Mouse (Mus musculus) neural tube, embryonic 11.5 days (tissue): ENCODE results near the gene Mrnip. TPM values are rescaled to one million over a fixed set of nuclear protein-coding genes. Genes with fewer than 3 reads are reported as not detected.

Experiments
- ATAC-seq: fragments of 200-750 bp; cut with Nextera tagmentation; 2 replicates; pipeline ENCODE4 v1.8.0; 2017; ENCODE audit warnings: moderate number of reproducible peaks, mild to moderate bottlenecking, moderate TSS enrichment, moderate library complexity; ENCODE audit not compliant: insufficient read depth, low FRiP score, low TSS enrichment
- DNase-seq: peaks from one replicate; pipeline ENCODE4 v3.0.0-alpha.2; 2015; ENCODE audit warnings: low spot score
- H3K27ac ChIP-seq: fragments of 300-500 bp; sonication (generic); 2 replicates; pipeline ENCODE4 v1.5.1; 2014; ENCODE audit warnings: low read depth, mild to moderate bottlenecking, low read length
- H3K27me3 ChIP-seq: fragments of 300-500 bp; sonication (generic); 2 replicates; pipeline ENCODE4 v1.6.1; 2014; ENCODE audit warnings: mild to moderate bottlenecking, low read length, mixed read lengths; ENCODE audit not compliant: control insufficient read depth, insufficient read depth
- H3K36me3 ChIP-seq: fragments of 300-500 bp; sonication (generic); 2 replicates; pipeline ENCODE4 v1.6.1; 2014; ENCODE audit warnings: mild to moderate bottlenecking, low read length, moderate library complexity, mixed read lengths; ENCODE audit not compliant: control insufficient read depth, insufficient read depth
- H3K4me1 ChIP-seq: fragments of 300-500 bp; sonication (generic); 2 replicates; pipeline ENCODE4 v1.6.1; 2014; ENCODE audit warnings: low read length, mixed read lengths; ENCODE audit not compliant: control insufficient read depth, insufficient read depth
- H3K4me2 ChIP-seq: fragments of 300-500 bp; sonication (generic); 2 replicates; pipeline ENCODE4 v1.6.1; 2014; ENCODE audit warnings: low read depth, mild to moderate bottlenecking, moderate library complexity
- H3K4me3 ChIP-seq: fragments of 300-500 bp; sonication (generic); 2 replicates; pipeline ENCODE4 v1.5.1; 2014; ENCODE audit warnings: low read depth, low read length
- H3K9ac ChIP-seq: fragments of 300-500 bp; sonication (generic); 2 replicates; pipeline ENCODE4 v1.6.1; 2014; ENCODE audit warnings: mild to moderate bottlenecking, low read length
- H3K9me3 ChIP-seq: fragments of 300-500 bp; sonication (generic); 2 replicates; pipeline ENCODE4 v1.6.1; 2016; ENCODE audit warnings: low read length; ENCODE audit not compliant: control insufficient read depth
- WGBS: fragments of 180-500 bp; shearing (Covaris S2); extraction: QIAGEN DNeasy Blood & Tissue Kit; methylation state at CpG from one replicate; pipeline ENCODE4 v1.1.7; 2014; 5-methylcytosine and 5-hydroxymethylcytosine counted together
- polyA plus RNA-seq: library from polyadenylated mRNA; unstranded; fragments of >200 nt; fragmentation: Nextera tagmentation; extraction: Ambion mirVana; gene quantifications from 2 replicates; pipeline ENCODE4 v1.2.1, GENCODE M21; 2014

Mrnip gene
- polyA plus RNA-seq, 1 experiment from 2014 or later = 23.7 TPM

DNA sequence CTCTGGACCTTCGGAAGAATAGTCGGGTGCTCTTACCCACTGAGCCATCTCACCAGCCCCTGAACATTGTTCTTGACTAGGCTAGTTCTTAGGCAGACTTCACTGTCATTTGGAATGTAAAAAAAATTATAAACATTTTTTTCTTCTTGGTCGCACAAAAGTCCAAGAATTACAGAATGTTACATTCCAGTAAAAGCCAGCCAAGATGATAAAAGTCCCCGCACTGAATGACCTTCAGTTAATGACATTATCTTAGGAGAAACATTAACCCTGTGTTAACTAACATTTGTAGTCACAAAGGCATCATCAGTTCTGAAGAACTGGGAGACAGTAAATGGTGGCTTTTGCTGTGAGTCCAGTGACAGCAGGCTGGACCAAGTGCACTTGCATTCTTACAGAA lies 16.1 kb downstream of the Mrnip start:
- ATAC-seq = no peak
- no peaks in the 10 kb centered on the region for H3K4me1 ChIP-seq
- WGBS = 93% methylated on average over 4 of the region's 4 CpGs

DNA sequence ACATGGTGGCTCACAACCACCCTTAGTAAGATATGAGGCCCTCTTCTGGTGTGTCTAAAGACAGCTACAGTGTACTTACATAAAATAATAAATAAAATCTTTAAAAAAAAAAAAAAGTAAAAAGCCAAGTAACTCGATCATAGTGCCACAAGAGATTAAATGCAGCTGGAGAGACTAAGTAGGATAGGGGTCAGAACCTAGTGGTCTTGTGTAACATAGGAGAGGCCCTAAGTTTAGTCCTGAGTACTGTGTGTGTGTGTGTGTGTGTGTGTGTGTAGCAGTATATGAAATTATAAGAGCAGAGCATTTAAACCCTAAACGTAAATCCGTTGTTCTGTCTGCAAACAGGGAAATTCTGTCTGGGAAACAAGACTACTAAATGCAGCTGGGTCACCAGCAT lies 18.0 kb downstream of the Mrnip start:
- no peak overlapping the region for H3K4me3 ChIP-seq
- H3K27ac ChIP-seq = no peak overlapping the region
- no peak overlapping the region for H3K9ac ChIP-seq
- H3K4me2 ChIP-seq = no peak overlapping the region
- no peak for DNase-seq
- 0 out of 2 replicates have a peak, but pooled peaks cover 2% of the 10 kb centered on the region for H3K36me3 ChIP-seq
- no peaks in the 10 kb centered on the region for H3K27me3 ChIP-seq
- no peaks in the 10 kb centered on the region for H3K4me1 ChIP-seq
- no peaks in the 10 kb centered on the region for H3K9me3 ChIP-seq
- no peak for ATAC-seq
- 90% methylated on average over 3 of the region's 3 CpGs for WGBS

More for the DNA sequence above, 16.1 kb downstream of the Mrnip start:
- no peaks in the 10 kb centered on the region for H3K9me3 ChIP-seq
- H3K4me2 ChIP-seq = no peak overlapping the region
- H3K36me3 ChIP-seq = no peaks in the 10 kb centered on the region
- no peak overlapping the region for H3K4me3 ChIP-seq
- no peak overlapping the region for H3K9ac ChIP-seq
- H3K27ac ChIP-seq = no peak overlapping the region
- no peak for DNase-seq
- H3K27me3 ChIP-seq = no peaks in the 10 kb centered on the region

DNA sequence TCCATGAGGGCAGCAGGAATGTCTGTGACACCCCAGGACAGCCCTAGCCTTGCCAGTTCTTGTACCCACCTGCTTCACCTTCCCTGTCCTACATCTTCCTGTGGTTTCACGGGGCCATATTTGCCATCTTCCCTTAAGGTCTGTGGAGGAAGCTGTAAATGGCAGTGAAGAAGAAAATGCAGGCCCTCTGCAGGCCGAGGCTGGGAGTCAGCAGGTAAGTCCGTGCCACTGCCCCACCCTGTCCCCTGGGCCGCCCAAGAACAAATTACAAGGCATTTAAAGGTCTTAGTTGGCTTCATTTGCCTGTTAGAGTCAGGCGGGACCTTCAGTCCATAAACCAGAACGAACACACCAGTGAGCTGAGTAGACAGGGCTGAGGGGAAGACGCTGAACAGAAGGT lies 19.8 kb downstream of the Mrnip start:
- Histone ChIP-seq H3K27me3 (no peaks in the 10 kb centered on the region), H3K36me3 (peaks cover 6% of the 10 kb centered on the region; the same call in 1 of the 2 replicates)
- 80% methylated on average over 7 of the region's 7 CpGs for WGBS

DNA sequence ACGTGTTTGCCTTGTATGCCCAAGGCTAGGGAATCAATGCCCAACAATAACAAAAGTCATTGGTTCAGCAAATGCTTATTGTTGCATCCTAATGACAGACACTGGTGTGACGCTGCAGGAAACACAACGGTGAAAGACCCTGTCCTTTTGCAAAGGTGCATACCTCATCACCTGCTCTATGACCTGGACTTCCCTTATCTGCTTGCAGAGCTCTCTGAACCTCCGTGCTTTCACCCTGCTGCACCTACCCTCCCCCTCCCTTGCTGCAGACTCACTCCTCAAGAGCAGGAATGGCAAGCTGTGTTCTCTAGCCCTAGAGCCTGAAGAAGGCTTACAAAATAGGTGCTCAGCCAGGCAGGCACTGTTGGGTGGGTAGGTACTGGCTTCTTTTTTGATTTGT lies 20.5 kb downstream of the Mrnip start:
- ATAC-seq (no peak), DNase-seq (no peak)
- H3K9me3 ChIP-seq = no peaks in the 10 kb centered on the region
- 80% methylated on average over 4 of the region's 4 CpGs for WGBS
- H3K36me3 ChIP-seq = peaks cover 10% of the 10 kb centered on the region
- H3K4me1 ChIP-seq = no peaks in the 10 kb centered on the region
- H3K27me3 ChIP-seq = no peaks in the 10 kb centered on the region
- H3K9ac ChIP-seq = no peak overlapping the region
- H3K27ac ChIP-seq = no peak overlapping the region
- no peak overlapping the region for H3K4me3 ChIP-seq
- no peak overlapping the region for H3K4me2 ChIP-seq

More for the DNA sequence above, 19.8 kb downstream of the Mrnip start:
- H3K4me2 ChIP-seq = no peak overlapping the region
- H3K4me1 ChIP-seq = no peaks in the 10 kb centered on the region
- H3K9me3 ChIP-seq = no peaks in the 10 kb centered on the region
- no peak for DNase-seq
- ATAC-seq = no peak
- H3K4me3 ChIP-seq = no peak overlapping the region
- H3K27ac ChIP-seq = no peak overlapping the region
- H3K9ac ChIP-seq = no peak overlapping the region

DNA sequence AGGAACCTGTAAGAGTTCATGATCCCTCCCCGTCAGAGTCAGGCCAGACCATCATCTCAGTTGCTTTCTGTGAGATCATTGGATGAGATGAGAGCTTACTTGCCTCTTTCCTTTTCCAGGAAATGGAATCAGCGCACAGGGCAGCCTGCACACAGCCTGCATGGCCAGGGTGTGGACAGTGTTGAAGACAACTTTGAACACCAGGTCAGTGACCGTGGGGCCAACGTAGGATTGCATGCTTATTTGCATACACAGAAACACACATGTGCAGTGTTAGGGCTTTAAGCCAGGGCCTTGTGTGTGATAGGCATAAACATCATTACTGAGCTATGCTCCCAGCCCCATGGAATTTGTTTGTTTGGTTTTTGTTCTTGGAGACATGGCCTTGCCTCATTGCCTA lies 23.3 kb downstream of the Mrnip start:
- Histone ChIP-seq H3K4me2 (no peak overlapping the region), H3K4me3 (no peak overlapping the region), H3K27ac (no peak overlapping the region), H3K27me3 (no peaks in the 10 kb centered on the region), H3K9me3 (no peaks in the 10 kb centered on the region), H3K9ac (no peak overlapping the region), H3K4me1 (no peaks in the 10 kb centered on the region), H3K36me3 (peaks cover 29% of the 10 kb centered on the region)
- ATAC-seq (no peak), DNase-seq (no peak)
- 88% methylated on average over 4 of the region's 4 CpGs for WGBS

DNA sequence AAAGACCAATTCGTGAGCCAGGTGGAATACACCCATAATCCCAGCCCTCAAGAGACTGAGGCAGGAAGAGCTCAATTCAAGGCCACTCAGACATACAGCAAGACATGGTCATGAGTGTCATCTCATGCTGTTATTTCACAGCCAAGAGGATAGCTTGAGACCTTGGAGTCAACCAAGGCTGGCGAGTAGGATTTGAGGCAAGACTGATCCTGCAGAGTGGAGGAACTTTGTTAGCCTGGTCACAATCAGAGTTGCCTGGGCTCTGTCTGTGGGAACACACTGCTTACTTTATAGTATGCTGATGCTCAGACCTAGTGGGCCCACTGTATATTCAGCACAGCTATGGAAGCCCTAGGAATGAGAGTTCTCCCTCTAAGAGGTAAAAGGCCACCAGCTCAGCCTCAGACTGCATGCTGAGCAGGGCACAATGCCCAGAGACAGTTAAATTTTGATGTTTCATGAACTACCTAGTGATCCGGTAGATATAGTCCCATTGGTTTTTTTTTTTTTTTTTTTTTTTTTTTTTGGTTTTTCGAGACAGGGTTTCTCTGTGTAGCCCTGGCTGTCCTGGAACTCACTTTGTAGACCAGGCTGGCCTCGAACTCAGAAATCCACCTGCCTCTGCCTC lies 24.1 kb downstream of the Mrnip start:
- Histone ChIP-seq H3K27me3 (no peaks in the 10 kb centered on the region), H3K9me3 (no peaks in the 10 kb centered on the region), H3K27ac (no peak overlapping the region), H3K36me3 (peaks cover 33% of the 10 kb centered on the region), H3K4me1 (no peaks in the 10 kb centered on the region), H3K9ac (no peak overlapping the region), H3K4me2 (no peak overlapping the region), H3K4me3 (no peak overlapping the region)
- DNase-seq = no peak
- WGBS = 87% methylated on average over 3 of the region's 5 CpGs
- ATAC-seq = no peak

DNA sequence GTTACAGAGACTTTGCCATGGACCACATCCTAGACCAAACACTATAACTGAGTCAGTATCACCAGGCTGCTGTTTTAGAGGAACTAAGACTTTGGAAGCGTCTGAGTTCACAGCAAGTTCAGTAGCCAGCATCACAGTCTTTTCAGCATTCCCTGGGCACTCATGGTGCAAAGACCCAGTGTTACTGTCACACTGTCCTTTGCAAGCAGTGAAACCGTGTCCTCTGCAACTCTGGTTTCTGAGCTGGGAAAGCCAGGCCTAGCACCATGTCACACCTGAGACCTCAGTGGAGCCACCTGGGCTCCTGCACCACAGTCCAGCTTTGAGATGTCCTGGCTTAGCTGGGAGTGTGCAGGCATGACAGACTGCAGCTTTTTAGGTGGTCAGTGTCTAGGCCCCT lies 24.7 kb downstream of the Mrnip start:
- Histone ChIP-seq H3K4me2 (no peak overlapping the region), H3K27ac (no peak overlapping the region), H3K4me1 (no peaks in the 10 kb centered on the region), H3K36me3 (peaks cover 35% of the 10 kb centered on the region), H3K9me3 (no peaks in the 10 kb centered on the region), H3K9ac (no peak overlapping the region), H3K4me3 (no peak overlapping the region), H3K27me3 (no peaks in the 10 kb centered on the region)
- no peak for DNase-seq
- no peak for ATAC-seq
- WGBS = 87% methylated on average over 2 of the region's 2 CpGs

DNA sequence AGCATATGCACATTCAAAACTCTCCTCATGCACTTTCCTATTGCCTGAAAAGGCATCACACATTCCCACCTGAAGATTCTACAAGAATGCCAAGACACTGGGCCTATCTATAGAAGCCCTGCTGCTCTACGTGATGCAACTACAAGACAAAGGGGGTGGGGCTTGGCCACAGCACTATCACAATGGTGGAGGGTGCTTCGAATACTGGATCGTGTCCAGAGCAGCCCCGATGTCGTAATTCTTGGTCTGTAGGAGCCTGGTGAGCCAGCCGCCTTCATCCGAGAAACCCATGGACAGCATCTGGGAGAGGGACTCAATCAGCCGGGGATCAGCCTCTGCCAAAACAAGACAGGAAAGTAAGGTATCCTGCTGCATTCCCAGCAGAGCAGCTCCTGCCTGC lies 26.4 kb downstream of the Mrnip start:
- no peak overlapping the region for H3K9ac ChIP-seq
- no peak overlapping the region for H3K27ac ChIP-seq
- H3K4me3 ChIP-seq = no peak overlapping the region
- ATAC-seq (no peak), DNase-seq (no peak)
- peaks cover 42% of the 10 kb centered on the region for H3K36me3 ChIP-seq
- WGBS = 88% methylated on average over 8 of the region's 8 CpGs
- no peaks in the 10 kb centered on the region for H3K27me3 ChIP-seq
- H3K4me1 ChIP-seq = no peaks in the 10 kb centered on the region
- H3K4me2 ChIP-seq = no peak overlapping the region
- no peaks in the 10 kb centered on the region for H3K9me3 ChIP-seq

DNA sequence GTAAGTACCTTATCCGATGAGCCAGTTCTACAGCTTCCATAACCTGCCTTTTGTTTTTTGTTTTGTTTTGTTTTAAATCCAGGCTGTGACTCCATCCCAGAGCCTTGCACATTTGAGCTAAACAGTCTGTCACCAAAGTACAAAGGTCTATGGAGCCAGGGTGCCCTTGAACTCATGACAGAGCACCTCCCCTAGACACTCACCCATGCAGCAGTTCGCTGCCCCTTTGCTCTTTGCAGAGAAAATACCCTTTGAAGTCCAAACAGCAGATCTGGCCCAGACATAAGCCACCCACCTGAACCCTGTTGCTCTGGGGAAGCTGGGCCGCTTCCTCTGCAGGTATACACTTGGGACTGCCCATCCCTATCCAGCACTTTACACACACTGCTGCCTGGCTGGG lies 27.3 kb downstream of the Mrnip start:
- ATAC-seq (no peak), DNase-seq (no peak)
- Histone ChIP-seq H3K36me3 (peaks cover 43% of the 10 kb centered on the region), H3K9ac (no peak overlapping the region), H3K4me3 (no peak overlapping the region), H3K27ac (no peak overlapping the region), H3K4me2 (no peak overlapping the region), H3K27me3 (no peaks in the 10 kb centered on the region), H3K4me1 (no peaks in the 10 kb centered on the region), H3K9me3 (no peaks in the 10 kb centered on the region)
- 89% methylated on average over 3 of the region's 3 CpGs for WGBS
